Mouse (Mus musculus): ENCODE data around the gene Slc22a18. TPM values are rescaled to one million over a fixed set of nuclear protein-coding genes. Genes with fewer than 3 reads are reported as not detected.
"Not testable (repeated sequence)": the region's sequence is repeated elsewhere in the genome, so short reads cannot be mapped to it uniquely, and the experiment has no call there.

The Slc22a18 gene
- total and polyA plus RNA-seq, 2 experiments from 2014 or later, result 0.60 TPM; not detected in 1

DNA sequence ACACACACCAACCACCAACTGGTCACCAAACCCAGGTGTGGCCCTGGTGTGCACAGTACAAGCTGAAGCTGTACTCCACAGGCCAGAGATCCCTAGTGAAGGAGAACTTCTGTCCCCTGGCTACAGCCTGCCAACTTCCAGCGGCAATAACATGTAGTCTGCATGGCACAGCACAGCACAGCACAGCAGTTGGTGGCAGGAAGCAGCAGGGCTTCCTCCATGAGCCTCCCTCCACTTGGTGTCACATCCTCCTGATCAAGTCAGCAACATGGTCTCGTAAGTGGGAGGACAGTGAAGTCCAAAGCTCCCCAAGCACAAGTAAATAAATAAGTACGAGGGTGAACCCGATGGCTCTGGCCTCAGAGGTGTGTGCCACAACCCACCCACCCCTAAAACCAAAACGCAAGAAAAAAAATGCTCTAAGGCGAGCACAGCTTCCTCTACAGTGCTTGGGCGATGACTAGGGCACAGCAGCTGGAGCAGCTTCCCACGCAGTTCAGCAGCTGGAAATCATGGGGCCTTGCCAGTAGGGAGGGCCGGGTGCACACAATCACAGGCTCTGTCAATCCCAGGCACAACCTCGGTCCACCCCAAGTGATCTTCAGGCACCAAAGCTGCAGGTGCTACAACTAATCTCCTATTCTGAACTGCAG lies 40.4 kb downstream of the Slc22a18 start:
- no peak overlapping the region for H3K9ac ChIP-seq (replicated peaks; ENCODE audit: low read depth, low read length)
- H3K4me3 ChIP-seq (ENCODE audit: low read depth, low read length), result no peak overlapping the region
- no peaks in the 10 kb centered on the region for H3K9me3 ChIP-seq (replicated peaks; ENCODE audit: control insufficient read depth, low read length)
- DNase-seq (ENCODE audit: low spot score) (no peak), ATAC-seq (ENCODE audit: insufficient read depth, low read depth) (no peak)
- WGBS, result 87% methylated on average over 10 of the region's 10 CpGs
- TF ChIP-seq CTCF (IDR thresholded peaks at IDR 0.05; ENCODE audit: low read depth) (no peak), EP300 (IDR thresholded peaks at IDR 0.05; ENCODE audit: low read depth) (no peak)
- no peaks in the 10 kb centered on the region for H3K27me3 ChIP-seq (ENCODE audit: control insufficient read depth, insufficient read depth, low read length)
- H3K27ac ChIP-seq (ENCODE audit: low read depth), result no peak overlapping the region
- H3K4me2 ChIP-seq (ENCODE audit: low read depth, low read length), result no peak overlapping the region
- H3K4me1 ChIP-seq (ENCODE audit: control insufficient read depth, insufficient read depth), result no peaks in the 10 kb centered on the region
- peaks cover 60% of the 10 kb centered on the region for H3K36me3 ChIP-seq (replicated peaks; ENCODE audit: control insufficient read depth, insufficient read depth, low read length)

GRCm38 (mm10) chr7:143514416-143514768 lies 40.9 kb downstream of the Slc22a18 start:
- 92% methylated on average over 4 of the region's 4 CpGs for WGBS
- peaks cover 65% of the 10 kb centered on the region for H3K36me3 ChIP-seq (replicated peaks; ENCODE audit: control insufficient read depth, insufficient read depth, low read length)
- no peak for DNase-seq (ENCODE audit: low spot score)
- H3K9me3 ChIP-seq (replicated peaks; ENCODE audit: control insufficient read depth, low read length), result no peaks in the 10 kb centered on the region
- no peak overlapping the region for H3K4me3 ChIP-seq (ENCODE audit: low read depth, low read length)
- H3K4me2 ChIP-seq (ENCODE audit: low read depth, low read length), result no peak overlapping the region
- no peak overlapping the region for H3K9ac ChIP-seq (replicated peaks; ENCODE audit: low read depth, low read length)
- no peaks in the 10 kb centered on the region for H3K4me1 ChIP-seq (ENCODE audit: control insufficient read depth, insufficient read depth)
- ATAC-seq (ENCODE audit: insufficient read depth, low read depth), result no peak
- no peaks in the 10 kb centered on the region for H3K27me3 ChIP-seq (ENCODE audit: control insufficient read depth, insufficient read depth, low read length)
- TF ChIP-seq CTCF (IDR thresholded peaks at IDR 0.05; ENCODE audit: low read depth) (no peak), EP300 (IDR thresholded peaks at IDR 0.05; ENCODE audit: low read depth) (no peak)
- no peak overlapping the region for H3K27ac ChIP-seq (ENCODE audit: low read depth)

DNA sequence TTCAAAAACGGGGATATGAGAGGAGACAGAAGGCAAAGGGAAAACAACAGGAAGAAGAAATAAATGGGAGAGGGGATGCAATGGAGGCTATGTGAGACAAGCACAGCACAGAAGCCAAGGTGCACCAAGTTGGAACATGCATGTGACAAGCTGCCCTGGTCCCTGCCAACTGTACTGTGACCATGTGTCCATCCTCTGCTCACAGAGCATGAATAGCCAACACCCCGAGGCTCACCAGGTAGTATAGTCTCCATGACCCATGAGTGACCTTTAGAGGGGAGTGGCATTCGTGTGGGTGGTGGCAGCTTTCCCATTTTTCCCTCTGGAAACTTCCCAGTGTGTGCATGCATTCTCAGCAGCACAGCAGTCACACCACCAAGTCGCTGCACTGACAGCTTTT lies 45.8 kb downstream of the Slc22a18 start:
- DNase-seq (ENCODE audit: low spot score), result no peak
- H3K4me1 ChIP-seq (ENCODE audit: control insufficient read depth, insufficient read depth), result no peaks in the 10 kb centered on the region
- 38% methylated on average over 4 of the region's 4 CpGs for WGBS
- H3K27me3 ChIP-seq (ENCODE audit: control insufficient read depth, insufficient read depth, low read length), result no peaks in the 10 kb centered on the region
- H3K9me3 ChIP-seq (replicated peaks; ENCODE audit: control insufficient read depth, low read length), result no peaks in the 10 kb centered on the region
- H3K36me3 ChIP-seq (replicated peaks; ENCODE audit: control insufficient read depth, insufficient read depth, low read length), result peaks cover 100% of the 10 kb centered on the region
- TF ChIP-seq CTCF (IDR thresholded peaks at IDR 0.05; ENCODE audit: low read depth) (no peak), EP300 (IDR thresholded peaks at IDR 0.05; ENCODE audit: low read depth) (no peak)
- no peak overlapping the region for H3K4me3 ChIP-seq (ENCODE audit: low read depth, low read length)
- H3K9ac ChIP-seq (replicated peaks; ENCODE audit: low read depth, low read length), result no peak overlapping the region
- H3K4me2 ChIP-seq (ENCODE audit: low read depth, low read length), result no peak overlapping the region
- H3K27ac ChIP-seq (ENCODE audit: low read depth), result no peak overlapping the region
- ATAC-seq (ENCODE audit: insufficient read depth, low read depth), result no peak

DNA sequence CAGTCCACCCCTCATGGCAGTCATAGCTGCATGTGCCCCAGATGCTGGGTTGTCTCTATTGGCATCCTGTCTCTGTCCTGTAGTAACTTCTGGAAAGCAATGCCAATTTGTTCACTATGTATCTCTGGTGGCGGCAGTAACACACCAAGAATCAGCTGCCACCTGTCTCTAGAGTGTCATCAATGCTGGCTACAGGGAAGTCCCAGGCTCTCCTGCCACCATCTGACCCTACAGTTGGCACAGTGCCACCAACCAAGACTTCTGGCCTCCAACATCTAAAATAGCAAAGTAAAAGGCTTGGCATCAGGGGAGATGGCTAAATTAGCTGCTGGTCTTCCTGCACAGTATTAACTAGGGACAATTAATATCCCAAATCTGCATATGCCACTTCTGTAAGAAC lies 58.9 kb downstream of the Slc22a18 start:
- TF ChIP-seq CTCF (IDR thresholded peaks at IDR 0.05; ENCODE audit: low read depth) (no peak), EP300 (IDR thresholded peaks at IDR 0.05; ENCODE audit: low read depth) (no peak)
- H3K4me3 ChIP-seq (ENCODE audit: low read depth, low read length), result no peak overlapping the region
- H3K27ac ChIP-seq (ENCODE audit: low read depth), result no peak overlapping the region
- H3K9me3 ChIP-seq (replicated peaks; ENCODE audit: control insufficient read depth, low read length), result no peaks in the 10 kb centered on the region
- WGBS, result 58% methylated on average over 1 of the region's 1 CpGs
- H3K27me3 ChIP-seq (ENCODE audit: control insufficient read depth, insufficient read depth, low read length), result no peaks in the 10 kb centered on the region
- peaks cover 98% of the 10 kb centered on the region for H3K36me3 ChIP-seq (replicated peaks; ENCODE audit: control insufficient read depth, insufficient read depth, low read length)
- H3K4me1 ChIP-seq (ENCODE audit: control insufficient read depth, insufficient read depth), result no peaks in the 10 kb centered on the region; the same call in 1 of the 2 replicates
- no peak overlapping the region for H3K4me2 ChIP-seq (ENCODE audit: low read depth, low read length)
- no peak for DNase-seq (ENCODE audit: low spot score)
- H3K9ac ChIP-seq (replicated peaks; ENCODE audit: low read depth, low read length), result no peak overlapping the region
- ATAC-seq (ENCODE audit: insufficient read depth, low read depth), result no peak

DNA sequence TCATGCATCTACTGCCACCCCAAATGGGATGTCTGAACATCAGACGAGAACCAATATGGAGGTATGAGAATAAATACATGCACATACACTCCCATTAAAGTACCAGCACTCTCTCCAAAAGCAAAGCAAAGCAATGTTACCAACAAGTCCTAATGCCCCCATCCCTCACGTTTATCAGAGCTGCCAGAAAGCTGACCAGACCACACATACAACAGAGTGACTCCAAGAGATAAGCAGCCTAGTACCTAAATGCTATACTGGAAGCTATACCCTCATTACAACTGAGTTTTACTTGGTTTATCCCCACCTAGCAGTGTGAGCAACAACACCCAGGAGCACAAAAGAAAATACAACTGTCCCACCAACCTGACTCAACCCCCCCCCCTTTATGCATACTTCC lies 59.7 kb downstream of the Slc22a18 start:
- peaks cover 98% of the 10 kb centered on the region for H3K36me3 ChIP-seq (replicated peaks; ENCODE audit: control insufficient read depth, insufficient read depth, low read length)
- no peaks in the 10 kb centered on the region for H3K27me3 ChIP-seq (ENCODE audit: control insufficient read depth, insufficient read depth, low read length)
- ATAC-seq (ENCODE audit: insufficient read depth, low read depth), result no peak
- no peak for TF ChIP-seq EP300 (IDR thresholded peaks at IDR 0.05; ENCODE audit: low read depth)
- no peak for TF ChIP-seq CTCF (IDR thresholded peaks at IDR 0.05; ENCODE audit: low read depth)
- WGBS, result 46% methylated on average over 2 of the region's 2 CpGs
- no peak for DNase-seq (ENCODE audit: low spot score)
- H3K9ac ChIP-seq (replicated peaks; ENCODE audit: low read depth, low read length), result no peak overlapping the region
- no peaks in the 10 kb centered on the region; the same call in 1 of the 2 replicates for H3K4me1 ChIP-seq (ENCODE audit: control insufficient read depth, insufficient read depth)
- no peak overlapping the region for H3K4me2 ChIP-seq (ENCODE audit: low read depth, low read length)
- H3K9me3 ChIP-seq (replicated peaks; ENCODE audit: control insufficient read depth, low read length), result no peaks in the 10 kb centered on the region
- no peak overlapping the region for H3K4me3 ChIP-seq (ENCODE audit: low read depth, low read length)
- H3K27ac ChIP-seq (ENCODE audit: low read depth), result no peak overlapping the region

- Histone ChIP-seq H3K9ac (replicated peaks; ENCODE audit: low read depth, low read length) (no peak overlapping the region), H3K27ac (ENCODE audit: low read depth) (no peak overlapping the region), H3K4me1 (ENCODE audit: control insufficient read depth, insufficient read depth) (peaks cover 7% of the 10 kb centered on the region; the same call in 1 of the 2 replicates), H3K4me2 (ENCODE audit: low read depth, low read length) (no peak overlapping the region), H3K27me3 (ENCODE audit: control insufficient read depth, insufficient read depth, low read length) (no peaks in the 10 kb centered on the region), H3K36me3 (replicated peaks; ENCODE audit: control insufficient read depth, insufficient read depth, low read length) (peaks cover 84% of the 10 kb centered on the region), H3K9me3 (replicated peaks; ENCODE audit: control insufficient read depth, low read length) (no peaks in the 10 kb centered on the region), H3K4me3 (ENCODE audit: low read depth, low read length) (no peak overlapping the region)
- DNase-seq (ENCODE audit: low spot score) (no peak), ATAC-seq (ENCODE audit: insufficient read depth, low read depth) (no peak)
- WGBS, result 83% methylated on average over 3 of the region's 3 CpGs
- no peak for TF ChIP-seq CTCF (IDR thresholded peaks at IDR 0.05; ENCODE audit: low read depth)
- no peak for TF ChIP-seq EP300 (IDR thresholded peaks at IDR 0.05; ENCODE audit: low read depth)
Measured at GRCm38 (mm10) chr7:143536251-143536650, 62.7 kb downstream of the Slc22a18 start.

DNA sequence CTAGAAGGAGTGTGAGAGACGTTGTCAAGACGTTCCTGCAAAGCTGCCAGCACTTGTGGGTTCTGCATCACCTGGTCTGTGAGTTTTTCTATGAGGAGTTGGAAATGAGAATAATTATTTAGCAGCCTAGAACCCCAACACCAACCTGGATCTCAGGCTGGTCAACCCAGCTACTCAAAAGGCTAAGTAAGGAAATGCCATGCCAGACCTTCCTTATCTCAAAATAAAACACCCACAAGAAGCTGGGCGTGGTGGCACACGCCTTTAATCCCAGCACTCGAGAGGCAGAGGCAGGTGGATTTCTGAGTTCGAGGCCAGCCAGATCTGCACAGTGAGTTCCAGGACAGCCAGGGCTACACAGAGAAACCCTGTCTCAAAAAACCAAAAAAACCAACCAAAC lies 64.7 kb downstream of the Slc22a18 start:
- H3K9me3 ChIP-seq (replicated peaks; ENCODE audit: control insufficient read depth, low read length); H3K27ac ChIP-seq (ENCODE audit: low read depth); H3K4me3 ChIP-seq (ENCODE audit: low read depth, low read length); H3K4me2 ChIP-seq (ENCODE audit: low read depth, low read length); DNase-seq (ENCODE audit: low spot score); ATAC-seq (ENCODE audit: insufficient read depth, low read depth); H3K9ac ChIP-seq (replicated peaks; ENCODE audit: low read depth, low read length); H3K27me3 ChIP-seq (ENCODE audit: control insufficient read depth, insufficient read depth, low read length): not testable (repeated sequence)
- WGBS, result 78% methylated on average over 6 of the region's 6 CpGs
- Histone ChIP-seq H3K36me3 (replicated peaks; ENCODE audit: control insufficient read depth, insufficient read depth, low read length) (peaks cover 66% of the 10 kb centered on the region), H3K4me1 (ENCODE audit: control insufficient read depth, insufficient read depth) (peaks cover 15% of the 10 kb centered on the region)
